Mouse (Mus musculus) limb, embryonic 12.5 days (tissue): ENCODE measurements around the gene Nsl1. TPM values are rescaled to one million over a fixed set of nuclear protein-coding genes. Genes with fewer than 3 reads are reported as not detected.
"Not testable (repeated sequence)": the region's sequence is repeated elsewhere in the genome, so short reads cannot be mapped to it uniquely, and the experiment has no call there.

ENCODE experiments used
- ATAC-seq: fragments of 200-750 bp; cut with Nextera tagmentation; 2 replicates; pipeline ENCODE4 v1.8.0; 2017; ENCODE audit warnings: low read depth, moderate TSS enrichment; ENCODE audit not compliant: insufficient number of reproducible peaks, insufficient read depth, low FRiP score, low TSS enrichment
- H3K27ac ChIP-seq: fragments of 300-500 bp; sonication (generic); 2 replicates; pipeline ENCODE4 v1.5.1; 2016; ENCODE audit warnings: mild to moderate bottlenecking, moderate library complexity
- H3K27me3 ChIP-seq: fragments of 300-500 bp; sonication (generic); 2 replicates; pipeline ENCODE4 v1.6.1; 2016; ENCODE audit warnings: mild to moderate bottlenecking, moderate library complexity
- H3K36me3 ChIP-seq: fragments of 300-500 bp; sonication (generic); 2 replicates; pipeline ENCODE4 v1.6.1; 2016; ENCODE audit warnings: mild to moderate bottlenecking, moderate library complexity
- H3K4me1 ChIP-seq: fragments of 300-500 bp; sonication (generic); replicated peaks from 2 replicates; pipeline ENCODE4 v1.6.1; 2016
- H3K4me2 ChIP-seq: fragments of 300-500 bp; sonication (generic); 2 replicates; pipeline ENCODE4 v1.6.1; 2016; ENCODE audit warnings: mild to moderate bottlenecking, moderate library complexity
- H3K4me3 ChIP-seq: fragments of 300-500 bp; sonication (generic); replicated peaks from 2 replicates; pipeline ENCODE4 v1.5.1; 2016; ENCODE audit warnings: mild to moderate bottlenecking
- H3K9ac ChIP-seq: fragments of 300-500 bp; sonication (generic); replicated peaks from 2 replicates; pipeline ENCODE4 v1.6.1; 2016; ENCODE audit warnings: mild to moderate bottlenecking, moderate library complexity
- H3K9me3 ChIP-seq: fragments of 300-500 bp; sonication (generic); 2 replicates; pipeline ENCODE4 v1.6.1; 2016; ENCODE audit warnings: mild to moderate bottlenecking, moderate library complexity
- WGBS: fragments of 180-500 bp; shearing (Covaris S2); methylation state at CpG from one replicate; pipeline ENCODE4 v1.1.7; 2016; 5-methylcytosine and 5-hydroxymethylcytosine counted together
- polyA plus RNA-seq: library from polyadenylated mRNA; unstranded; fragments of >200 nt; fragmentation: Nextera tagmentation; extraction: Ambion mirVana; gene quantifications from 2 replicates; pipeline ENCODE4 v1.2.1, GENCODE M21; 2016

Gene Nsl1
- 31.3 and 33.2 TPM in 2 replicates for polyA plus RNA-seq

DNA sequence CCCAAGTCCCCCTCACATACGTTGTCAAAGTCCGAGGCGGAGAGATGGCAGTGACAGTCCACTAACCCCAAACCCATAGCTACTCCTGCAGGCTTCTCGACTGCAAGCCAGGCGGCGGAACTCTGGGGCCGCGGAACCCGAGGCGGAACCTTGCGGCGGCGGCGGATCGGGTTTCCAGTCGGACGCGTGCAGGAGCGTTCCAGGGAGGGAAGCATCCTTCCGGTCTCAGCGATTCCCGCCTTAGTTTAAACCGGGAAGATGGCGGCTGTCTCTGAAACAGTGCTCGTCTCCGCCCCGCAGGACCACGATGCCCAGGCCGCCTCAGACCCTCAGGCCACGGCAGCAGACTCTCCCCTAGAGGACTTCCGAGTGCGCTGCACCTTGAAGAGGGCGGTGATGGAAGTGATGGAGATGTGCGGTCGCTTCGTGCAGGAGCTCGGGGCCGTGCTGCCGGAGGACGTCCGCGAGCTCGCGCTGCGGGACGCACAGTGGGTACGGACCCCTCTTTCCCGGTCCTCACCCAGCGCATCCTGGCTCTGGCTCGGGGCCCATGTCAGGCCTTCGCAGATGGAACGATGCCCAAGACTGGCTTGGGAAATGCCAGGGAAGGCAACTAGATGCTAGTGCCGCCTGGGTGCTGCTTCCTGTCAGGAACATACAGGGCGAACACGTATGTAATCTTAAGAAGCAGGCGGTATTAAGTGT is at the start of gene Nsl1, which contains the start of gene Tatdn3:
TSS of gene Nsl1 (plus strand) at position 232 of the 705 bp plus-strand sequence.
TSS of gene Tatdn3 (minus strand) at position 152 of the 705 bp plus-strand sequence.
- H3K9me3 ChIP-seq: no peaks in the 10 kb centered on the region
- H3K4me3 ChIP-seq: peak within 1 kb of the TSS; percentile 80
- peak within 1 kb of the TSS; percentile 73 for H3K9ac ChIP-seq
- under 1% methylated on average over 56 of the region's 56 CpGs for WGBS
- peaks cover 12% of the 10 kb centered on the region for H3K4me1 ChIP-seq
- peaks cover 34% of the 10 kb centered on the region for H3K36me3 ChIP-seq
- peak within 1 kb of the TSS; percentile 51; the same call in 1 of the 2 replicates for H3K27ac ChIP-seq
- no peaks in the 10 kb centered on the region for H3K27me3 ChIP-seq
- peak; percentile 81; the same call in 1 of the 2 replicates for ATAC-seq
- peak within 1 kb of the TSS; percentile 78 for H3K4me2 ChIP-seq

GRCm38 (mm10) chr1:191014271-191014670 is 48.5 kb upstream of the Nsl1 start:
- H3K27me3 ChIP-seq: no peaks in the 10 kb centered on the region
- no peak overlapping the region for H3K27ac ChIP-seq
- no peaks in the 10 kb centered on the region for H3K9me3 ChIP-seq
- ATAC-seq: no peak
- H3K4me2 ChIP-seq: no peak overlapping the region
- no peaks in the 10 kb centered on the region for H3K4me1 ChIP-seq
- no peak overlapping the region for H3K4me3 ChIP-seq
- WGBS: 96% methylated on average over 3 of the region's 3 CpGs
- peaks cover 56% of the 10 kb centered on the region for H3K36me3 ChIP-seq
- no peak overlapping the region for H3K9ac ChIP-seq

- H3K4me1 ChIP-seq: peaks cover 7% of the 10 kb centered on the region
- no peak for ATAC-seq
- no peak overlapping the region for H3K9ac ChIP-seq
- 92% methylated on average over 5 of the region's 5 CpGs for WGBS
- no peak overlapping the region for H3K4me3 ChIP-seq
- H3K9me3 ChIP-seq: no peaks in the 10 kb centered on the region
- H3K36me3 ChIP-seq: peaks cover 18% of the 10 kb centered on the region; the same call in 1 of the 2 replicates
- H3K4me2 ChIP-seq: no peak overlapping the region
- H3K27ac ChIP-seq: no peak overlapping the region
- H3K27me3 ChIP-seq: no peaks in the 10 kb centered on the region
Observed at GRCm38 (mm10) chr1:191019803-191020202, 43.0 kb upstream of the Nsl1 start.

DNA sequence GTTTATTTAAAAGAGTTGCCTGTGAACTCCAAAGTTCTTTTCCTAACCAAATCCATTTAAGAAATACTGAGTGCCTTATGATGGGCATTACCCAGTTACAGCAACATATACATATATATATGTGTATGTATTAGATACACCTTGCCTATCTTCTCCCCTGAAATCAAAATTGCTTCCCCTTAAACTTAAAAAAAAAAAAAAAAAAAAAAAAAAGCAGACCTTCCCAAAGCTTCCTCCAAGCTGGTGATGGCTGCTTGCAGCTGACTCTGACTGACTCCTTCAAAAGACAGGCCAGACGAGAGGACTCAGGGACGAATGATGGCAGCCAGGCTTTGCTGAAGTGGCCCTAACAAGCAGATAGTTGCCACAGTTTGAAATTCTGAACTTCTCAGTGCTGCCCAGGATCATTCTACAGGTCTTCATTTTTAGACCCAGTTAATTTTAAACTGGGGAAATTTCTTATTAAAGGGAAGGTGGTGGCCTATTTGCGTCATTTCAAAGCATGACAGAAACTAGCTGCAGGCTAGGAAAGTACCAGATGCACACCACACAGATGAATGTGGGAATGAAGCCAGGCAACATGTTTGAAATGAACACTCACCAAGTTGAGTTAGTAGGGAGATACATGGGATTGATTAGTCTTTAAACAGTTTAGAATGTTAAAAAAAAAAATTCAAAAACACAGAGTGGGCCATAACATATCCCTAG is 42.4 kb upstream of the Nsl1 start:
- Histone ChIP-seq H3K9me3 (no peaks in the 10 kb centered on the region), H3K4me1 (peaks cover 12% of the 10 kb centered on the region), H3K27me3 (no peaks in the 10 kb centered on the region), H3K9ac (no peak overlapping the region), H3K4me2 (no peak overlapping the region), H3K36me3 (peaks cover 13% of the 10 kb centered on the region; the same call in 1 of the 2 replicates), H3K4me3 (no peak overlapping the region), H3K27ac (no peak overlapping the region)
- no peak for ATAC-seq
- WGBS: 80% methylated on average over 3 of the region's 3 CpGs

GRCm38 (mm10) chr1:191021016-191021415 is 41.8 kb upstream of the Nsl1 start:
- H3K9ac ChIP-seq: no peak overlapping the region
- ATAC-seq: no peak
- H3K4me1 ChIP-seq: peaks cover 12% of the 10 kb centered on the region
- H3K27ac ChIP-seq: no peak overlapping the region
- no peak overlapping the region for H3K4me2 ChIP-seq
- H3K27me3 ChIP-seq: no peaks in the 10 kb centered on the region
- 58% methylated on average over 7 of the region's 7 CpGs for WGBS
- H3K4me3 ChIP-seq: no peak overlapping the region
- no peaks in the 10 kb centered on the region for H3K9me3 ChIP-seq
- H3K36me3 ChIP-seq: peaks cover 13% of the 10 kb centered on the region; the same call in 1 of the 2 replicates

DNA sequence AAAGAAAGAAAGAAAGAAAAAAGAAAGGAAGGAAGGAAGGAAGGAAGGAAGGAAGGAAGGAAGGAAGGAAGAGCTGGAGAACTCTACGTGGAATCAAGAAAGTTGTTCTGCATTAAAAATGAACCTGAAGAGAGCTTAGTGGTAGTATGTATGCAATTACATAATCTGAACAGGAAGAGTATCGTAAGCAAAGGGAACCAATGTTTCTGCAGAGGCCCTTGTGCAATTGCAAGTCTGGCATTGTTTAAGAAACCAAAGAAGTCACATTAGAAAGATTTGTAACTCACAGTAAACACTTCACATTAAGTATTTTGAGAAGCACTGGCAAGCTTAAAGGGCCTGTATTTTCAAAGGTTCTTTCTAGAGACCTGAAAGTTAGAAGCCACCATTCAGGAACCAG is 39.7 kb upstream of the Nsl1 start:
- ATAC-seq: no peak
- peaks cover 13% of the 10 kb centered on the region; the same call in 1 of the 2 replicates for H3K36me3 ChIP-seq
- no peak overlapping the region for H3K4me3 ChIP-seq
- WGBS: 84% methylated on average over 2 of the region's 2 CpGs
- H3K4me1 ChIP-seq: peaks cover 19% of the 10 kb centered on the region
- H3K27me3 ChIP-seq: no peaks in the 10 kb centered on the region
- no peak overlapping the region for H3K9ac ChIP-seq
- no peaks in the 10 kb centered on the region for H3K9me3 ChIP-seq
- H3K4me2 ChIP-seq: no peak overlapping the region
- no peak overlapping the region for H3K27ac ChIP-seq

DNA sequence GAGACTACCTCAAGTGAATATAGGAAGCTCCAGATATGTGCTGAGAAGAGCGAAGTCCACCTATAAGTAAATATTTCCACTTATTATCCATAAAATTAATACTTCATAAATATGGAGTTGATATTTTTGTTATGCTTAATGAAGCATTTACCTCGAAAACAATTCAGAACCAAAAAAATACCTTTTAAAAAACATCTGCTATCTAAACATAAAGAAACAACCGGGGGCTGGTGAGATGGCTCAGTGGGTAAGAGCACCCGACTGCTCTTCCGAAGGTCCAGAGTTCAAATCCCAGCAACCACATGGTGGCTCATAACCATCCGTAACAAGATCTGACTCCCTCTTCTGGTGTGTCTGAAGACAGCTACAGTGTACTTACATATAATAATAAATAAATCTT is 39.0 kb upstream of the Nsl1 start:
- H3K4me3 ChIP-seq, H3K4me2 ChIP-seq, H3K27me3 ChIP-seq, ATAC-seq, H3K9ac ChIP-seq, H3K27ac ChIP-seq, H3K9me3 ChIP-seq: not testable (repeated sequence)
- Histone ChIP-seq H3K4me1 (peaks cover 19% of the 10 kb centered on the region), H3K36me3 (peaks cover 13% of the 10 kb centered on the region; the same call in 1 of the 2 replicates)
- 91% methylated on average over 6 of the region's 6 CpGs for WGBS

- 3% methylated on average over 69 of the region's 69 CpGs for WGBS
- no peaks in the 10 kb centered on the region for H3K9me3 ChIP-seq
- H3K36me3 ChIP-seq: peaks cover 6% of the 10 kb centered on the region; the same call in 1 of the 2 replicates
- ATAC-seq: no peak; the same call in 1 of the 2 replicates
- peak overlapping the region; percentile 78 for H3K27ac ChIP-seq
- peak overlapping the region; percentile 85 for H3K4me3 ChIP-seq
- no peaks in the 10 kb centered on the region for H3K27me3 ChIP-seq
- H3K9ac ChIP-seq: peak overlapping the region; percentile 87
- peak overlapping the region; percentile 95 for H3K4me2 ChIP-seq
- H3K4me1 ChIP-seq: peaks cover 19% of the 10 kb centered on the region
Observed at GRCm38 (mm10) chr1:191025016-191026012, 37.5 kb upstream of the Nsl1 start.

GRCm38 (mm10) chr1:191026021-191026713 is 36.6 kb upstream of the Nsl1 start, which contains the start of gene Flvcr1:
Gene Flvcr1 (minus strand): TSS chr1:191026158.
- H3K36me3 ChIP-seq: peaks cover 6% of the 10 kb centered on the region; the same call in 1 of the 2 replicates
- H3K4me3 ChIP-seq: peak within 1 kb of the TSS; percentile 85
- no peaks in the 10 kb centered on the region for H3K27me3 ChIP-seq
- H3K9me3 ChIP-seq: no peaks in the 10 kb centered on the region
- H3K9ac ChIP-seq: peak within 1 kb of the TSS; percentile 87
- under 1% methylated on average over 50 of the region's 50 CpGs for WGBS
- peaks cover 18% of the 10 kb centered on the region for H3K4me1 ChIP-seq
- peak; percentile 99 for ATAC-seq
- peak within 1 kb of the TSS; percentile 95 for H3K4me2 ChIP-seq
- H3K27ac ChIP-seq: peak within 1 kb of the TSS; percentile 84

DNA sequence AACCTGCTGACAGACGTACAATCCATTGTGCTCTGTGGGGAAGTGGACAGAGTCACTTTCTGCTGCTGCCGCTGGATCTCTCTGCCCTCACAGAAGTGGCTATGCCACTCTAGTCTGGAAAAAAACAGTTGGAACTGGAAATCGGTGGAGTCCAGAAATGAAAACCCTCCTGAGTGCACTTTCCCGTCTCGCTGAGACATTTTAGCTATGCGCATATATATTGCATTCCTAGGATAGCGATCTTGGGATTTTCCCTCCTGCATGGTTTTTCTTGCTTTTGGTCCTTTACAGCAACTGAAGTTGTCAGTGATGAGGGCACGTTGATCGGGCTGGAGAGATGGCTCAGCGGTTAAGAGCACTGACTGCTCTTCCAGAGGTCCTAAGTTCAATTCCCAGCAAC is 32.6 kb upstream of the Nsl1 start:
- Histone ChIP-seq H3K9me3 (no peaks in the 10 kb centered on the region), H3K36me3 (no peaks in the 10 kb centered on the region), H3K27ac (no peak overlapping the region), H3K27me3 (no peaks in the 10 kb centered on the region), H3K4me1 (peaks cover 9% of the 10 kb centered on the region), H3K4me3 (no peak overlapping the region), H3K9ac (no peak overlapping the region), H3K4me2 (no peak overlapping the region)
- ATAC-seq: no peak
- WGBS: 78% methylated on average over 10 of the region's 10 CpGs
